8 mouse cellular contexts compared by ENCODE assay signal in the genomic region with DNA sequence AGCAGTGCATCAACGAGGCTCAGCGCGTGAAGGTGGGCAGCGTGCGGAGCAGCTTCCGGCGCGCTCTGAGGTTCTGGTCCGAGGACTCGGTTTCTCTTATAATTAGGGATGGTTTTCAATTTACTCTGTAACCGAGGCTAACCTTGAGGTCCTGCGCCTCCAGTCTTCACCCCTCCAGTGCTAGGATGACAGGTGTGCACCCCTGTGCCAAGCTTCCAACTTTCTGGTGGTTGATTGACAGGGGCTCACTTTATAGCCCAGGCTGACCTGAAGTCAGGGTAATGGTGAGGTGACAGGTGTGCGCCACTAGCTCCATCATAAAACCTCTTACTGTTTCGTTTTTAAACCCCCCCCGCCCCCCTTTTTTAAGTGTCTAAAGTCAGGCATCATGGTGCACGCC. TPM values are rescaled to one million over a fixed set of nuclear protein-coding genes. Genes with fewer than 3 reads are reported as not detected.
A peak's percentile ranks its signal among the peaks of the same experiment; 100 is the strongest.
DNase-seq lines count a peak whose midpoint lies in the region; ATAC-seq and TF ChIP-seq lines count a peak whose summit lies in the region.

No protein-coding gene starts in this region.

- TF ChIP-seq CTCF in testis, adult 2 months (IDR thresholded peaks at IDR 0.05; ENCODE audit: control insufficient read depth, insufficient read depth, insufficient replicate concordance, low read depth, low read length), result no peak
- TF ChIP-seq CTCF in stomach, postnatal 0 days (IDR thresholded peaks at IDR 0.05; ENCODE audit: low read depth), result no peak

- peak overlapping the region; percentile 70 for H3K4me3 ChIP-seq in erythroblast, embryonic 14.5 days (replicated peaks)
- H3K4me3 ChIP-seq in testis, adult 2 months (ENCODE audit: control insufficient read depth, low read depth, low read length), result peak overlapping the region; percentile 93
- peak overlapping the region; percentile 90 for H3K4me3 ChIP-seq in liver, embryonic 13.5 days (replicated peaks)
- peak overlapping the region; percentile 52 for H3K4me3 ChIP-seq in stomach, postnatal 0 days (ENCODE audit: low read depth, low read length)

- no peak for TF ChIP-seq POLR2A in testis, adult 2 months (IDR thresholded peaks at IDR 0.05; ENCODE audit: control insufficient read depth, low read depth, low read length)

- H3K27me3 ChIP-seq in erythroblast, embryonic 14.5 days (ENCODE audit: control insufficient read depth), result no peaks in the 10 kb centered on the region
- no peaks in the 10 kb centered on the region for H3K27me3 ChIP-seq in testis, adult 2 months (ENCODE audit: control insufficient read depth, insufficient read depth, low read length)
- no peaks in the 10 kb centered on the region for H3K27me3 ChIP-seq in liver, embryonic 13.5 days
- H3K27me3 ChIP-seq in stomach, postnatal 0 days (ENCODE audit: control insufficient read depth, insufficient read depth, low read length), result no peaks in the 10 kb centered on the region

- TF ChIP-seq EP300 in stomach, postnatal 0 days (optimal IDR thresholded peaks at IDR 0.05), result no peak

- no peak; the same call in 1 of the 2 replicates for ATAC-seq in erythroblast, adult 5-6 weeks (replicated peaks; ENCODE audit: low FRiP score, poor library complexity, severe bottlenecking)
- peak; percentile 13; the same call in 1 of the 2 replicates for ATAC-seq in liver, embryonic 13.5 days (ENCODE audit: low read depth)
- peak; percentile 54 for ATAC-seq in stomach, postnatal 0 days (ENCODE audit: low FRiP score, low TSS enrichment)

- H3K27ac ChIP-seq in testis, adult 2 months (ENCODE audit: control insufficient read depth, insufficient read depth, low read depth, low read length), result peak overlapping the region; percentile 91
- peak overlapping the region; percentile 74 for H3K27ac ChIP-seq in liver, embryonic 13.5 days
- H3K27ac ChIP-seq in stomach, postnatal 0 days (replicated peaks), result peak overlapping the region; percentile 8

- H3K9me3 ChIP-seq in erythroblast, embryonic 14.5 days (ENCODE audit: control insufficient read depth, low read length), result no peaks in the 10 kb centered on the region
- H3K9me3 ChIP-seq in liver, embryonic 13.5 days (replicated peaks), result no peaks in the 10 kb centered on the region
- H3K9me3 ChIP-seq in stomach, postnatal 0 days (ENCODE audit: control insufficient read depth, low read length), result no peaks in the 10 kb centered on the region

- peaks cover 64% of the 10 kb centered on the region for H3K36me3 ChIP-seq in erythroblast, embryonic 14.5 days (ENCODE audit: control insufficient read depth)
- no peaks in the 10 kb centered on the region; the same call in 1 of the 2 replicates for H3K36me3 ChIP-seq in testis, adult 2 months (ENCODE audit: control insufficient read depth, insufficient read depth, low read length)
- peaks cover 59% of the 10 kb centered on the region for H3K36me3 ChIP-seq in liver, embryonic 13.5 days
- H3K36me3 ChIP-seq in stomach, postnatal 0 days (ENCODE audit: control insufficient read depth, insufficient read depth, low read length), result peaks cover 7% of the 10 kb centered on the region

- WGBS in liver, embryonic 13.5 days (ENCODE audit: insufficient replicate concordance), result 2% methylated on average over 16 of the region's 16 CpGs
- WGBS in stomach, postnatal 0 days, result 4% methylated on average over 16 of the region's 16 CpGs

- peak overlapping the region; percentile 90 for H3K9ac ChIP-seq in liver, embryonic 13.5 days
- H3K9ac ChIP-seq in stomach, postnatal 0 days (ENCODE audit: low read length), result peak overlapping the region; percentile 70

- peak overlapping the region; percentile 91 for H3K4me2 ChIP-seq in liver, embryonic 13.5 days
- peak overlapping the region; percentile 80 for H3K4me2 ChIP-seq in stomach, postnatal 0 days (replicated peaks; ENCODE audit: low read depth)

- DNase-seq in testis, postnatal 14 days (ENCODE audit: low spot score), result no peak
- no peak for DNase-seq in liver, embryonic 13.5 days
- no peak for DNase-seq in stomach, postnatal 0 days (ENCODE audit: low spot score)
- no peak for DNase-seq in ovary, postnatal 14 days (ENCODE audit: low spot score)
- no peak for DNase-seq in cerebellum, adult 11 months

- peaks cover 37% of the 10 kb centered on the region for H3K4me1 ChIP-seq in erythroblast, embryonic 14.5 days (ENCODE audit: control insufficient read depth)
- H3K4me1 ChIP-seq in testis, adult 2 months (ENCODE audit: control insufficient read depth, insufficient read depth, low read length), result peaks cover 2% of the 10 kb centered on the region; the same call in 1 of the 2 replicates
- peaks cover 34% of the 10 kb centered on the region for H3K4me1 ChIP-seq in liver, embryonic 13.5 days (replicated peaks)
- H3K4me1 ChIP-seq in stomach, postnatal 0 days (replicated peaks; ENCODE audit: control insufficient read depth, insufficient read depth), result peaks cover 6% of the 10 kb centered on the region; the same call in 1 of the 2 replicates

RNA-seq across cellular contexts. Expression of a gene that starts 0.6 kb away (rescaled TPM):
- polyA plus RNA-seq in erythroblast, embryonic 14.5 days (2012), result 32.6 and 34.2 TPM in 2 replicates
- total RNA-seq in erythroblast, adult 5-6 weeks (2015; ENCODE audit: low replicate concordance), result 52.7 and 89.2 TPM in 2 replicates
- 36.9 and 53.7 TPM in 2 replicates for total RNA-seq in erythroblast, adult 5-6 weeks (2017; ENCODE audit: low replicate concordance)
- 102 and 115 TPM in 2 replicates for polyA plus RNA-seq in testis, adult 2 months (2012; rRNA removed)
- 170 and 197 TPM in 2 replicates for polyA plus RNA-seq in liver, embryonic 13.5 days (2015; fragmentation: Nextera tagmentation; extraction: Ambion mirVana)
- 347 and 366 TPM in 2 replicates for polyA plus RNA-seq in stomach, postnatal 0 days (2015; fragmentation: Nextera tagmentation; extraction: Ambion mirVana)

RNA-seq across cellular contexts. Expression of a gene that starts 0.6 kb away (rescaled TPM):
- polyA plus RNA-seq in erythroblast, embryonic 14.5 days (2012), result 2.8 and 3.8 TPM in 2 replicates
- 15.0 TPM in 2 replicates for total RNA-seq in erythroblast, adult 5-6 weeks (2015; ENCODE audit: low replicate concordance)
- total RNA-seq in erythroblast, adult 5-6 weeks (2017; ENCODE audit: low replicate concordance), result 23.3 and 40.0 TPM in 2 replicates
- polyA plus RNA-seq in testis, adult 2 months (2012; rRNA removed), result 95.5 and 101 TPM in 2 replicates
- polyA plus RNA-seq in liver, embryonic 13.5 days (2015; fragmentation: Nextera tagmentation; extraction: Ambion mirVana), result 32.4 and 34.1 TPM in 2 replicates
- 35.0 and 36.0 TPM in 2 replicates for polyA plus RNA-seq in stomach, postnatal 0 days (2015; fragmentation: Nextera tagmentation; extraction: Ambion mirVana)

RNA-seq across cellular contexts. Expression of a gene that starts 12.7 kb away (rescaled TPM):
- 0.06 TPM in 1 of 2 replicates, not detected in the other for polyA plus RNA-seq in erythroblast, embryonic 14.5 days (2012)
- not detected in 2 replicates for total RNA-seq in erythroblast, adult 5-6 weeks (2015; ENCODE audit: low replicate concordance)
- total RNA-seq in erythroblast, adult 5-6 weeks (2017; ENCODE audit: low replicate concordance), result 0.43 TPM in 1 of 2 replicates, not detected in the other
- polyA plus RNA-seq in testis, adult 2 months (2012; rRNA removed), result 0.43 and 0.48 TPM in 2 replicates
- 0.15 and 0.30 TPM in 2 replicates for polyA plus RNA-seq in liver, embryonic 13.5 days (2015; fragmentation: Nextera tagmentation; extraction: Ambion mirVana)
- 2.0 and 2.6 TPM in 2 replicates for polyA plus RNA-seq in stomach, postnatal 0 days (2015; fragmentation: Nextera tagmentation; extraction: Ambion mirVana)

RNA-seq across cellular contexts. Expression of a gene that starts 20.3 kb away (rescaled TPM):
- polyA plus RNA-seq in erythroblast, embryonic 14.5 days (2012), result 0.24 and 0.26 TPM in 2 replicates
- total RNA-seq in erythroblast, adult 5-6 weeks (2015; ENCODE audit: low replicate concordance), result 0.63 and 1.3 TPM in 2 replicates
- 0.68 and 2.5 TPM in 2 replicates for total RNA-seq in erythroblast, adult 5-6 weeks (2017; ENCODE audit: low replicate concordance)
- 7.3 and 9.8 TPM in 2 replicates for polyA plus RNA-seq in testis, adult 2 months (2012; rRNA removed)
- 8.6 and 9.4 TPM in 2 replicates for polyA plus RNA-seq in liver, embryonic 13.5 days (2015; fragmentation: Nextera tagmentation; extraction: Ambion mirVana)
- 13.8 and 17.5 TPM in 2 replicates for polyA plus RNA-seq in stomach, postnatal 0 days (2015; fragmentation: Nextera tagmentation; extraction: Ambion mirVana)

RNA-seq across cellular contexts. Expression of a gene that starts 26.7 kb away (rescaled TPM):
- polyA plus RNA-seq in erythroblast, embryonic 14.5 days (2012), result 0.10 and 0.13 TPM in 2 replicates
- total RNA-seq in erythroblast, adult 5-6 weeks (2015; ENCODE audit: low replicate concordance), result not detected in 2 replicates
- total RNA-seq in erythroblast, adult 5-6 weeks (2017; ENCODE audit: low replicate concordance), result not detected in 2 replicates
- 0.20 and 0.24 TPM in 2 replicates for polyA plus RNA-seq in testis, adult 2 months (2012; rRNA removed)
- 0.17 and 0.29 TPM in 2 replicates for polyA plus RNA-seq in liver, embryonic 13.5 days (2015; fragmentation: Nextera tagmentation; extraction: Ambion mirVana)
- polyA plus RNA-seq in stomach, postnatal 0 days (2015; fragmentation: Nextera tagmentation; extraction: Ambion mirVana), result 0.53 TPM in 2 replicates

Comparison
In these comparisons a context has a peak if more than half of its experiments do, and no peak if none do; other contexts are left out.
1. H3K27ac ChIP-seq: peak in every context shown above with its lines; median percentile 91 in testis, adult 2 months; 74 in liver, embryonic 13.5 days; 8 in stomach, postnatal 0 days.